Mouse (Mus musculus) bone marrow macrophage, adult 2 months (primary cell): ENCODE data around the gene Cytip. TPM values are rescaled to one million over a fixed set of nuclear protein-coding genes. Genes with fewer than 3 reads are reported as not detected.
A peak's percentile ranks its signal among the peaks of the same experiment; 100 is the strongest.

Experiments
- H3K27ac ChIP-seq: 2 replicates; pipeline ENCODE4 v1.5.1; 2012; ENCODE audit warnings: low read depth, low read length; ENCODE audit not compliant: insufficient read depth
- H3K4me1 ChIP-seq: 2 replicates; pipeline ENCODE4 v1.6.1; 2012; ENCODE audit warnings: low read length; ENCODE audit not compliant: control insufficient read depth, insufficient read depth
- H3K4me3 ChIP-seq: 2 replicates; pipeline ENCODE4 v1.5.1; 2012; ENCODE audit warnings: mild to moderate bottlenecking, low read length, moderate library complexity; ENCODE audit not compliant: insufficient read depth
- CTCF ChIP-seq: IDR thresholded peaks from 2 replicates; pipeline ENCODE4 v1.5.1; 2012; ENCODE audit warnings: low read depth, mild to moderate bottlenecking, low read length, moderate library complexity
- POLR2A ChIP-seq: IDR thresholded peaks from 2 replicates; pipeline ENCODE4 v1.6.1; 2012; ENCODE audit warnings: mild to moderate bottlenecking, low read depth, low read length, borderline replicate concordance
- polyA plus RNA-seq: library from polyadenylated mRNA; stranded (reverse); fragments of >200 nt; gene quantifications from 2 replicates; pipeline ENCODE4 v1.2.4, GENCODE M21; 2012; ENCODE audit not compliant: missing spikeins, insufficient read depth, insufficient read length

Cytip gene
- polyA plus RNA-seq, 1 experiment: 42.8 TPM

- H3K4me3 ChIP-seq: no peak overlapping the region
- peaks cover 10% of the 10 kb centered on the region for H3K4me1 ChIP-seq
- no peak overlapping the region for H3K27ac ChIP-seq
- TF ChIP-seq POLR2A: no peak
These were observed 31.7 kb downstream of the Cytip start for GRCm38 (mm10) chr2:58163457-58164181.

DNA sequence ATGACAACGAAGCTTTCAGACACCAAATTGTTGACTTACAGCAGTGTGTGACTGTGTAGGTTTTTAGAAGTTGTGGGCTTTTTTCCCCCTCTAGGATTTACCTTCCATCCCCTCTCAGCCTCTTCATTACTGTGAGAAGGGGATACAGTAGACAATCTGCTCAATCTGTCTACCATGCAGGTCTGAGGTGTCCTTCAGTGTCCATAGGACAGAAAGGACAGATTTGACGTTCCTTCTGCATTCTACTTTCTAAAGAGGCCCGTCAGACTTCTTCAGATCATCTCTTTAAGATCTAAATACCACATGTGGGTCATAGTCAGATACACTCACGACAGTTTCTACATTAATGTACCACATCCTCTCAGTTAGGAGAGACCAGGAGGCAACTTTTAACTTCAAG lies 33.5 kb downstream of the Cytip start:
- no peak overlapping the region for H3K4me3 ChIP-seq
- peaks cover 7% of the 10 kb centered on the region for H3K4me1 ChIP-seq
- H3K27ac ChIP-seq: no peak overlapping the region
- TF ChIP-seq CTCF: no peak
- TF ChIP-seq POLR2A: no peak

DNA sequence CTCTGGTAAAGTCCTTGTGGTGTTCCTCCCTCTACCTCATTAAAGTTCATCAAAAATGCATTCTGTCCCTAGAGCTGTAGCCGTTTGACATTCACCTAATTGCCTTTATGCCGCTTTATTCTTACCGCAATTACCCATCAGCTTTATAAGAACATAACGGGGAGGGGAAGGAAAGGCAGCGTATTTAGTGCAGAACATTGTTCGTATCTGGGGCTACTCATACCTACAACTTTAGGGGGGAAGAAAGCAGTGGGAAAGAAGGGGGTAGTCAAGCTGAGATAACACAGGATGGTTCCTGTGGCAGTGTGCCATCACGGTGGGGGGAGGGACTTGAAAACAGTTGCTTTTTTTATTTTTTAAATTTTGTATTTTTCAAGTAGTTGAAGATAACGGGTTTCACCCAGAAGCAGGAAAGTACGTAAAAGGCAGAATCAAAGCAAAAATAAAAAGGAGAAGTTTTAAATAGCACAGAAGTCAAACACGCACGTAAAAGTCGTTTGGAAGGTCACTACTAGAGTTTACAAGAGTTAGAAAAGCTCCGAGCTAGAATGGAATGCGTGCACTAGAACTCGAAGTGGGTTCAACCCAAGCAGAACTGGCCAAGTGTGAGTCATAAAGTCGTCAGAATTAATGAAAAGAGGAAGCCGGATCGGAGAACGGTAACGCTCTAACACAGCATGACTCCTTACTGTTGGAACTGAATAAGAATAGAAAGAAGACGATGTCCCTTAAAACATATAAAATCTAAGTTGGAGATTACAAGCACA lies 34.6 kb downstream of the Cytip start:
- no peak for TF ChIP-seq CTCF
- no peak for TF ChIP-seq POLR2A
- Histone ChIP-seq H3K4me3 (peak overlapping the region; percentile 58), H3K27ac (peak overlapping the region; percentile 37), H3K4me1 (peaks cover 14% of the 10 kb centered on the region)

GRCm38 (mm10) chr2:58159880-58160279 lies 35.5 kb downstream of the Cytip start:
- TF ChIP-seq POLR2A (no peak), CTCF (no peak)
- H3K4me3 ChIP-seq: peak overlapping the region; percentile 55
- H3K4me1 ChIP-seq: peaks cover 21% of the 10 kb centered on the region
- H3K27ac ChIP-seq: no peak overlapping the region

GRCm38 (mm10) chr2:58159121-58159520 lies 36.2 kb downstream of the Cytip start:
- peaks cover 21% of the 10 kb centered on the region for H3K4me1 ChIP-seq
- H3K4me3 ChIP-seq: peak overlapping the region; percentile 29
- no peak for TF ChIP-seq CTCF
- TF ChIP-seq POLR2A: no peak
- no peak overlapping the region for H3K27ac ChIP-seq

- H3K4me3 ChIP-seq: no peak overlapping the region
These were observed 36.8 kb downstream of the Cytip start for GRCm38 (mm10) chr2:58158539-58158938.

GRCm38 (mm10) chr2:58158107-58158506 lies 37.2 kb downstream of the Cytip start:
- H3K27ac ChIP-seq: no peak overlapping the region
- peaks cover 21% of the 10 kb centered on the region for H3K4me1 ChIP-seq
- TF ChIP-seq POLR2A: no peak
- no peak for TF ChIP-seq CTCF
- no peak overlapping the region for H3K4me3 ChIP-seq

More at GRCm38 (mm10) chr2:58158539-58158938, 36.8 kb downstream of the Cytip start:
- Histone ChIP-seq H3K4me1 (peaks cover 21% of the 10 kb centered on the region), H3K27ac (no peak overlapping the region)
- no peak for TF ChIP-seq POLR2A
- no peak for TF ChIP-seq CTCF

GRCm38 (mm10) chr2:58157466-58157865 lies 37.9 kb downstream of the Cytip start:
- TF ChIP-seq CTCF (no peak), POLR2A (no peak)
- no peak overlapping the region for H3K4me3 ChIP-seq
- H3K4me1 ChIP-seq: peaks cover 21% of the 10 kb centered on the region
- H3K27ac ChIP-seq: no peak overlapping the region

DNA sequence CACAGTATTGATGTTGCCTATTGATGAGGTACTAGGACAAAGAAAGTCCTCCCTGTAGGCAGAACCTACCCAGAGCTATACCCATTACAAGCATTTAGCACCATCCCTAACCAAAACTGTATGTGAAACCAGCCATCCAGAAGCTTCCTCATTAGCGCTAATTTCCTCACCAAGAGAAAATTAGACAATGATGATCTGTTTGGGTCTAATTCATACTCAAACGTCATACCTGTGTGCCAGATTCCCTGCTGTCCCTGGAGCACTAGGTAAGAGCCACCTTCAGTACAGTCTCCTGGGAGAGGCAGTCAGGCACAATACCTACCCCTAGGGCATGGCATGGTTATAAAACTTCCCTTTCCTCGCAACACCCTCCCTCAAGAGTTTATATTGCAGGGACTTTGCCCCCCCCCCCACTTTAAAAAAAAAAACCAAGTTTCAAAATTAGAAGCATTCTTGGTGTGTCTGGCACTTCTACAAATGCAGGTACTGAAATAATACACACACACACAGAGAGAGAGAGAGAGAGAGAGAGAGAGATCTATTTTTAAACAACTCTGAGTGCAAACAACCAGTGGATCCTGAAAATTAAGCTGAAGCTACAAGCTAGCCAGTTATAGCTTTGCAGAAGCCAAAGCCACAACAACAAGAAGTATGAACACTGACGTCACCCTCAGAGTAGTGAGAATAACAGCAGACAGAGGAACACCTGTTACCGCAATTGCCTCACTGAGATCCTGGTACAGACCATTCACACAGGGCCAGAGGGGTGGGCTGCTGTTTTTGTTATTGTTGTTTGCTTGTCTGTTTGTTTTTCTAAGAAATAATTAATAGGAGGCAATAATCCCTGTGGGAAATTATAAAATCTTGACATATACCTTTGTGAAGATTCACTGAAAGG lies 38.6 kb downstream of the Cytip start:
- H3K27ac ChIP-seq: peak overlapping the region; percentile 38
- TF ChIP-seq CTCF (no peak), POLR2A (no peak)
- H3K4me3 ChIP-seq: no peak overlapping the region
- peaks cover 21% of the 10 kb centered on the region for H3K4me1 ChIP-seq

- Histone ChIP-seq H3K4me1 (peaks cover 18% of the 10 kb centered on the region), H3K4me3 (no peak overlapping the region), H3K27ac (no peak overlapping the region)
- no peak for TF ChIP-seq CTCF
- no peak for TF ChIP-seq POLR2A
These were observed 39.3 kb downstream of the Cytip start for GRCm38 (mm10) chr2:58156108-58156415.
